Mouse (Mus musculus) MEL (cell line): ENCODE measurements around the gene Mydgf.

Experiments
- CTCF ChIP-seq, 3 experiments: IDR thresholded peaks in 2 of 3; conservative IDR thresholded peaks in 1 of 3; 2 replicates each; pipeline ENCODE4 v1.5.1; 2011 to 2012; ENCODE audit warnings: low read length in 3 of 3, low read depth in 2 of 3, mild to moderate bottlenecking in 2 of 3, improper control_type of control experiment in 1 of 3, inconsistent platforms in 1 of 3, mixed read lengths in 1 of 3, moderate library complexity in 1 of 3; ENCODE audit not compliant: control insufficient read depth in 1 of 3, insufficient read depth in 1 of 3, poor library complexity in 1 of 3, severe bottlenecking in 1 of 3
- EP300 ChIP-seq, 2 experiments: IDR thresholded peaks; 2 replicates each; pipeline ENCODE4 v1.6.1; 2011; ENCODE audit warnings: improper control_type of control experiment in 2 of 2, low read length in 2 of 2, low read depth in 1 of 2, mild to moderate bottlenecking in 1 of 2
- POLR2AphosphoS5 ChIP-seq: IDR thresholded peaks from 2 replicates; pipeline ENCODE4 v1.6.1; 2012; ENCODE audit warnings: low read depth, borderline replicate concordance, mild to moderate bottlenecking, inconsistent platforms, low read length, moderate library complexity, mixed read lengths
- USF2 ChIP-seq, 2 experiments: IDR thresholded peaks; 2 replicates each; pipeline ENCODE4 v1.6.1; 2011 to 2012; ENCODE audit warnings: improper control_type of control experiment in 2 of 2, low read length in 2 of 2, borderline replicate concordance in 1 of 2, inconsistent platforms in 1 of 2, low read depth in 1 of 2, mild to moderate bottlenecking in 1 of 2; ENCODE audit not compliant: insufficient read depth in 1 of 2

DNA sequence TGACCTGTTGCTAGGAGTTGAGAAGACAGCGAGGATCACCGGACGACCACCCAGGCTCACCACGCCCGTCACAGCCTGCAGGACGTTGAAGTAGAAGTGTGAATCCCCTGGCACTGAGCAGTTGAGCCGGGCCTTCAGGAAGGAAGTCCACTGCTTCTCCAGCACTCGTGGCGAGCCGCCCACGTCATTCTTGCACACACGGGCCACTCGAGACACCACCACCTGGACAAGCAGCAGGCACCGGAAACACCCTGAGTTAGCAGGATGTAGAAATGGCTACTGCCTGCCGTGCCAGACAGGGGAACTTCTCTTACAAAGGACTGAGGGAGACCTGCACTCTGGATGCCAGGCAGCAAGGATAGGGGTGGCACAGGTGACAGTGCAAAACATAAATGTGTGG lies 55.5 kb downstream of the Mydgf start:
- TF ChIP-seq POLR2AphosphoS5: no peak
- TF ChIP-seq CTCF (IDR thresholded peaks at IDR 0.05 in 2 of 3, conservative IDR thresholded peaks at IDR 0.05 in 1 of 3; ENCODE audit: control insufficient read depth in 1 of 3, insufficient read depth in 1 of 3, low read depth in 2 of 3, low read length in 3 of 3, poor library complexity in 1 of 3, severe bottlenecking in 1 of 3): no peak
- no peak for TF ChIP-seq EP300 (IDR thresholded peaks at IDR 0.05; ENCODE audit: low read depth in 1 of 2, low read length in 2 of 2)
- TF ChIP-seq USF2 (IDR thresholded peaks at IDR 0.05; ENCODE audit: borderline replicate concordance in 1 of 2, insufficient read depth in 1 of 2, low read depth in 1 of 2, low read length in 2 of 2): no peak
